Mouse (Mus musculus) layer of hippocampus, postnatal 36 days (tissue): ENCODE measurements around the gene Thsd4. TPM values are rescaled to one million over a fixed set of nuclear protein-coding genes. Genes with fewer than 3 reads are reported as not detected.
A peak's percentile ranks its signal among the peaks of the same experiment; 100 is the strongest.

Experiments
- DNase-seq, 2 experiments: peaks; one replicate each; pipeline ENCODE4 v3.0.0; 2022
- total RNA-seq, 2 experiments: library from RNA; stranded (reverse); gene quantifications; 2 replicates each; pipeline ENCODE4 v1.2.3; 2021

Gene Thsd4
- total RNA-seq, 2 experiments from 2014 or later, result 22.9 to 25.7 TPM

GRCm38 (mm10) chr9:60516379-60516778 lies 5.5 kb downstream of the Thsd4 start:
- DNase-seq, result no peak

- peak in 1 of 2 experiments; percentile 4 for DNase-seq
Observed at GRCm38 (mm10) chr9:60513329-60513788, 8.5 kb downstream of the Thsd4 start.

- no peak for DNase-seq
Observed at GRCm38 (mm10) chr9:60510876-60511275, 11.0 kb downstream of the Thsd4 start.

- no peak for DNase-seq
Observed at GRCm38 (mm10) chr9:60506136-60506535, 15.7 kb downstream of the Thsd4 start.

GRCm38 (mm10) chr9:60504378-60505285 lies 17.2 kb downstream of the Thsd4 start:
- no peak for DNase-seq

DNA sequence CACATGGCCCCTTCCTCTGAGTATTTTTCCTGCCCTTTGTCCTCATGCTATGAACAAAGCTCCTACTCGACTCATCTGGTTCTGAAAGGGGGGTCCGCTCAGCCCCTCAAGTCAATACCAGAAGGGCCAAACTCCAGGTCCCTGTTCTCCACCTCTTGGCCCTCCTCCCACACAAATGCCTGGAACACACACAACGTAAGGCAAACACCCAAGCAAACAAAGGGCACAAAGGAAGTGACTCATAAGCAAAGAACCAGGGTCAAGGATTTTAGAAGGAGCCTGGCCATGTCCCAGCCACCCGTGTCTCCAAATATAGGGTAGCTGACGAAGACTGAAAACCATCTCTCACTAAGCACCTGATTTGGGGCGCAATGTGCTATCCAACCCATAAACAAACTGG lies 19.6 kb downstream of the Thsd4 start:
- DNase-seq, result no peak

GRCm38 (mm10) chr9:60501504-60502179 lies 20.2 kb downstream of the Thsd4 start:
- no peak for DNase-seq

DNA sequence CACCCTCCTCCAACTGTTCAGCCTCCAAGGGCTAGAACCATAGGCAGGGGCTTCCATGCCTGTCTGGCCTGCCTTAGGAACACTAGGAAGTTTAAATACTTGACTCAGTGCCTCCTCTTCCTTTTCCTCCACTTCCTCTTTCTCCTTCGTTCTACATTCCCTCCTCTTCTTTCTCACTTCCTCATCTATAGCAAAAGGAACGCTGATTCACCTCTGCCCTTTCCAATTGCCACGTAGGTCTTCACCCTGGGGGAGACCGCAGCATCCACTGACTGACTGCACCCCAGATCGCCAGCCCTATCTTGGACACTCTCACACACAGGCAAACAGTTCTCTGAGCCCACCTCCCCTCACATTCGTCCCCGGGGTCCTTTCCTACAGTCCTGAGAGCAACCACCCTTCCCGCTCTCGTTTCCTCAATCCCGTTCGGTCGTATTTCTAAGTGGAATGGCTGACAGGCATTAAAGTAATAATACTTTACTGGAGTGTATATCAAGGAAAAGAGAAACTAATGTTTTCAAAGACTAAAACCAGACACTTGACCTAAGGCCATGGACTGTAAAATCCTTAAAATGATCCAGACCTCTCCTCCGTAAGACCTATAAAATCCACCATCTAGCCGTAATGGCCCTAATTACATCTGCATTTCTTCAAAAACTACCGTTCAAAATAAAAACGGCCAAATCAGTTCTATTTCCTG lies 29.4 kb downstream of the Thsd4 start:
- no peak for DNase-seq

DNA sequence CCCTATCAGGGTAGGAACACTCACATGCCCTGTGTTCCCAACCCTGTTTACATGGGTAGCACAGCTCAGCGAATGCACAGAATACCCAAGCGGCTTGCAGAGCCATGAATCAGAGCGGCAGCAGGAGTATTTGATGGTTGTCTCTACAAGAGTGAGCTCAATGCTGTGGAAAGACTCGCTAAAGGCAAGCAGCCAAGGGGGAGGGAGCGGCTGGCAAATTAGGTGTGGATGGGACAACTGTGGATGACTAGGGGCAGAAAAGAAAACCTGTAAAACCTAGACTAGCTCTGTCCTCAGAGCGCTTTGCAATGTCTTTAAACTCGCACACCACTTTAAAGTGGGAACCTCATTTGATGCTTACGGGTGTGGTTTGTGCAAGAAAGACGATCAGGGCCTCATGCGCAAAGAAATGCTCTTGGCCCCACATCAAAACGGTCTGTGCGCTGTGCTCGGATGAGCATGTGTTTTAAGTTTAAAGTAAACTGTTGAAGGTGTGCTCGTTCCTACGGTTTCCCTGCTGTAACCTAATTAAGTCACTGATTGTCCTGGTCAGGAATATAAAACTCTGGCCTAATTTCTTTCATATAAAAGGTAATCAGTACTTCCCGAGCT lies 30.3 kb downstream of the Thsd4 start:
- DNase-seq, result no peak

GRCm38 (mm10) chr9:60491079-60491478 lies 30.8 kb downstream of the Thsd4 start:
- no peak for DNase-seq

DNA sequence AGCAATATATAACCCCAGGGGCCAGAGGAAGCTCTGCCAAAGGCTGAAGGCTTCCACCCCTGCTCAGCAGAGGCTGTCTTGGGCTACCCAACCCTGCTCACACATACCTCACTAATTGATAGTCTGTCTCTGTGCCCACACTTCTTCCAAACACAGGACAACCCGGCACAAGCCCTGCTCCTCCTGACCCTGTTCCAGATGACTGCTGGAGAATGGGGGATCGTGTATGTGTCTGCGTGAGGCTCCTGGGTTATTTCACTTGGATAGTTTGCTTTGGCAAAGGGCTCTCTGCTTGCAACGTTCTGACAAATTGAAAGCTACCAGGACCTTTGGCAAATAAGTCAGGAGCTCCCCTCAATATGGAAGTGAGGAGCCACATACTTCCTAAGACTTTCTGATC lies 33.0 kb downstream of the Thsd4 start:
- DNase-seq, result no peak

- no peak for DNase-seq
Observed at GRCm38 (mm10) chr9:60482165-60482564, 39.7 kb downstream of the Thsd4 start.

DNA sequence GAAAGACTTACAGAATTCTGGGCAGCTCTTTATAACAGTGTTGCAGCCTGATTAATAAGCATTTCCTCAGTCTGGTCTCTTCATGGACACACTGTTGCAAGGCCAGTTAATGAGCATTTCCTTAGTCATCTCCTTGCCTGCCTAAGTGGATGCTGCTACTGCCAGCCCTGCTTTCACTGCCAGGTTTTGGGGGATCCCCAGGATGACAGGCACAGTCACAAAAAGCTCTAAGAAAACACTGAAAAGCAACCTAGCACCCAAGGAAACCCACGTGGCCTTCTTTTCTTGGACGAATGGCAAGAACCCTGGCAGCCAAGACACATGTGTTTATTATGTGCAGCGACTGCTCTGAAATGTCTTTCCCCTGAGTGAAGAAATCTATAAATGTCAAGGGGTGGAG lies 41.8 kb downstream of the Thsd4 start:
- DNase-seq, result peak; percentile 9 to 24

- no peak for DNase-seq
Observed at GRCm38 (mm10) chr9:60478806-60479205, 43.0 kb downstream of the Thsd4 start.

- DNase-seq, result no peak
Observed at GRCm38 (mm10) chr9:60477991-60478750, 43.7 kb downstream of the Thsd4 start.

GRCm38 (mm10) chr9:60460010-60460982 lies 61.5 kb downstream of the Thsd4 start:
- DNase-seq, result no peak

DNA sequence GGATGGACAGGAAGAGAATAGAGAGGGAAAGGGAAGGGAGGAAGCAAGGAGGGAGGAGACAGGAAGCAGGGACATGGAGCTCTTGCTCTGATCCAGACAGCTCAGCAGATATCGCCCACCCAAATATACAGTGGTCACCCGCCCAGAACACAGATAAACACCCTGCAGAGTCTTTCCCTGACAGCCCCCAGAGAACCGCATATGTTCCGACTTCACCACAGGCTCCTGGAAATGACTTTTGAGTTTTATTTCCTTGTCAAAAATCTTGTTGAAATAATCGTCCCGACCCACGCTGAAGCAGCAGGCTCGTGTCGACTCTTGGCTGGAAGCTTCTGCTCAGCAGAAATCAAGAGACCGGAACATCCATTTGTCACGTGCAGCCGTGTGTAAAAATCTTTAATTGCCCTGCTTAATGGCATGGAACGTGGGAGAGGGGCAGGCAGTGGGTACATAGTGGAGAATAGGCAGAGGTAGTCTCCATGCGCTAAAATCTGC lies 63.3 kb downstream of the Thsd4 start:
- DNase-seq, result peak in 1 of 2 experiments; percentile 11

- no peak for DNase-seq
Observed at GRCm38 (mm10) chr9:60457359-60458210, 64.3 kb downstream of the Thsd4 start.

DNA sequence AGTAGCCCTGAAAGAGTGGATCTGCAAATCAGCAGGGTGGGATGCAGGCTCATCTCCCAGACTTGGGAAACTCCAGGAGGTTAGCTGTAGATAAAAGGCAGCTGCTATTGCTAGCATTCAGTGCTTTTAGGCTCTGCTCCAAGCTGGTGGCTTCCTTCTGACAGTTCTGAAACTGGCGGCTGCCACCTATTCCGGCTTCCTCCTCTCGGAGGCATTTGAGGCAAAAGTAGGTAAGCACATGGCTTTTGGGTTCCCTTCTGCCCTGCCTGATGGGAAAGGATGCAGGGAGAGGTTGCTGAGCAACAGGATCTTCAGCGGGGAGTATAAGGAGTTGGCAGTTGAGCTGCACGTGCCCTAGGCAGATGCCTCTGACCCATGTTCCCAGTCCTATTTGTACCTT lies 65.2 kb downstream of the Thsd4 start:
- peak in 1 of 2 experiments; percentile 26 for DNase-seq
